Mouse (Mus musculus): ENCODE data around the gene Neurl2. TPM values are rescaled to one million over a fixed set of nuclear protein-coding genes. Genes with fewer than 3 reads are reported as not detected.
"Not testable (repeated sequence)": the region's sequence is repeated elsewhere in the genome, so short reads cannot be mapped to it uniquely, and the experiment has no call there.

Neurl2 gene
- polyA plus RNA-seq, 1 experiment from 2014 or later, result 7.5 TPM

GRCm38 (mm10) chr2:164868491-164868890 lies 35.2 kb upstream of the Neurl2 start:
- H3K4me1 ChIP-seq, result peaks cover 12% of the 10 kb centered on the region; the same call in 1 of the 2 replicates
- ATAC-seq (ENCODE audit: borderline replicate concordance, extremely low read depth, low FRiP score, low TSS enrichment), result peak; percentile 29; the same call in 1 of the 2 replicates
- H3K4me2 ChIP-seq, result no peak overlapping the region
- H3K27ac ChIP-seq, result peak overlapping the region; percentile 88; the same call in 1 of the 2 replicates
- H3K9me3 ChIP-seq, result no peaks in the 10 kb centered on the region
- 41% methylated on average over 7 of the region's 7 CpGs for WGBS
- no peaks in the 10 kb centered on the region for H3K36me3 ChIP-seq
- no peak overlapping the region for H3K9ac ChIP-seq
- H3K27me3 ChIP-seq, result no peaks in the 10 kb centered on the region
- no peak overlapping the region for H3K4me3 ChIP-seq

GRCm38 (mm10) chr2:164867566-164867965 lies 34.3 kb upstream of the Neurl2 start:
- H3K9me3 ChIP-seq, result no peaks in the 10 kb centered on the region
- WGBS, result 90% methylated on average over 7 of the region's 7 CpGs
- no peak for ATAC-seq (ENCODE audit: borderline replicate concordance, extremely low read depth, low FRiP score, low TSS enrichment)
- peaks cover 17% of the 10 kb centered on the region for H3K4me1 ChIP-seq
- no peak overlapping the region for H3K9ac ChIP-seq
- no peak overlapping the region for H3K4me3 ChIP-seq
- peak overlapping the region; percentile 88 for H3K27ac ChIP-seq
- no peaks in the 10 kb centered on the region for H3K36me3 ChIP-seq
- no peaks in the 10 kb centered on the region for H3K27me3 ChIP-seq
- no peak overlapping the region for H3K4me2 ChIP-seq

- Histone ChIP-seq H3K4me1 (peaks cover 23% of the 10 kb centered on the region), H3K4me3 (no peak overlapping the region), H3K9ac (no peak overlapping the region), H3K4me2 (no peak overlapping the region), H3K27ac (peak overlapping the region; percentile 88), H3K9me3 (no peaks in the 10 kb centered on the region), H3K36me3 (no peaks in the 10 kb centered on the region), H3K27me3 (no peaks in the 10 kb centered on the region)
- 27% methylated on average over 16 of the region's 16 CpGs for WGBS
- peak; percentile 47; the same call in 1 of the 2 replicates for ATAC-seq (ENCODE audit: borderline replicate concordance, extremely low read depth, low FRiP score, low TSS enrichment)
These were observed 33.7 kb upstream of the Neurl2 start for GRCm38 (mm10) chr2:164866741-164867551.

- Histone ChIP-seq H3K4me2 (no peak overlapping the region), H3K4me3 (no peak overlapping the region), H3K9ac (no peak overlapping the region), H3K27me3 (no peaks in the 10 kb centered on the region), H3K4me1 (peaks cover 39% of the 10 kb centered on the region), H3K27ac (no peak overlapping the region), H3K9me3 (no peaks in the 10 kb centered on the region), H3K36me3 (no peaks in the 10 kb centered on the region)
- ATAC-seq (ENCODE audit: borderline replicate concordance, extremely low read depth, low FRiP score, low TSS enrichment), result no peak
- WGBS, result 71% methylated on average over 4 of the region's 4 CpGs
These were observed 31.3 kb upstream of the Neurl2 start for GRCm38 (mm10) chr2:164864593-164864992.

GRCm38 (mm10) chr2:164863411-164863810 lies 30.2 kb upstream of the Neurl2 start:
- Histone ChIP-seq H3K27ac (peak overlapping the region; percentile 94), H3K4me1 (peaks cover 49% of the 10 kb centered on the region)
- not testable (repeated sequence) for H3K9ac ChIP-seq; H3K36me3 ChIP-seq; H3K27me3 ChIP-seq; H3K4me3 ChIP-seq; ATAC-seq (ENCODE audit: borderline replicate concordance, extremely low read depth, low FRiP score, low TSS enrichment); H3K4me2 ChIP-seq; H3K9me3 ChIP-seq
- 93% methylated on average over 8 of the region's 9 CpGs for WGBS

- no peak overlapping the region for H3K9ac ChIP-seq
- H3K4me2 ChIP-seq, result 0 out of 2 replicates have a peak overlapping the region, but pooled peaks have one; percentile 16
- no peaks in the 10 kb centered on the region for H3K36me3 ChIP-seq
- WGBS, result 20% methylated on average over 9 of the region's 9 CpGs
- H3K27ac ChIP-seq, result peak overlapping the region; percentile 94
- ATAC-seq (ENCODE audit: borderline replicate concordance, extremely low read depth, low FRiP score, low TSS enrichment), result peak; percentile 86
- H3K4me3 ChIP-seq, result no peak overlapping the region
- H3K27me3 ChIP-seq, result no peaks in the 10 kb centered on the region
- H3K9me3 ChIP-seq, result no peaks in the 10 kb centered on the region
- H3K4me1 ChIP-seq, result peaks cover 55% of the 10 kb centered on the region
These were observed 29.1 kb upstream of the Neurl2 start for GRCm38 (mm10) chr2:164862179-164862861.

GRCm38 (mm10) chr2:164861094-164861493 lies 27.8 kb upstream of the Neurl2 start:
- no peaks in the 10 kb centered on the region for H3K27me3 ChIP-seq
- peak overlapping the region; percentile 94 for H3K27ac ChIP-seq
- H3K36me3 ChIP-seq, result no peaks in the 10 kb centered on the region
- H3K9me3 ChIP-seq, result no peaks in the 10 kb centered on the region
- H3K4me2 ChIP-seq, result no peak overlapping the region
- 52% methylated on average over 4 of the region's 4 CpGs for WGBS
- no peak for ATAC-seq (ENCODE audit: borderline replicate concordance, extremely low read depth, low FRiP score, low TSS enrichment)
- peaks cover 55% of the 10 kb centered on the region for H3K4me1 ChIP-seq
- no peak overlapping the region for H3K9ac ChIP-seq
- H3K4me3 ChIP-seq, result no peak overlapping the region

- H3K4me1 ChIP-seq, result peaks cover 66% of the 10 kb centered on the region
- no peak for ATAC-seq (ENCODE audit: borderline replicate concordance, extremely low read depth, low FRiP score, low TSS enrichment)
These were observed 26.6 kb upstream of the Neurl2 start for GRCm38 (mm10) chr2:164859640-164860432.

GRCm38 (mm10) chr2:164859155-164859554 lies 25.9 kb upstream of the Neurl2 start:
- no peak for ATAC-seq (ENCODE audit: borderline replicate concordance, extremely low read depth, low FRiP score, low TSS enrichment)
- no peak overlapping the region for H3K27ac ChIP-seq
- no peak overlapping the region for H3K4me3 ChIP-seq
- no peaks in the 10 kb centered on the region for H3K27me3 ChIP-seq
- WGBS, result 44% methylated on average over 2 of the region's 2 CpGs
- no peaks in the 10 kb centered on the region for H3K9me3 ChIP-seq
- no peaks in the 10 kb centered on the region for H3K36me3 ChIP-seq
- peaks cover 68% of the 10 kb centered on the region for H3K4me1 ChIP-seq
- H3K9ac ChIP-seq, result no peak overlapping the region
- no peak overlapping the region for H3K4me2 ChIP-seq

More at GRCm38 (mm10) chr2:164859640-164860432, 26.6 kb upstream of the Neurl2 start:
- Histone ChIP-seq H3K27me3 (no peaks in the 10 kb centered on the region), H3K36me3 (no peaks in the 10 kb centered on the region), H3K9me3 (no peaks in the 10 kb centered on the region), H3K9ac (no peak overlapping the region), H3K4me3 (no peak overlapping the region), H3K27ac (no peak overlapping the region), H3K4me2 (no peak overlapping the region)
- WGBS, result 63% methylated on average over 9 of the region's 9 CpGs

- Histone ChIP-seq H3K9ac (peak overlapping the region; percentile 41), H3K27me3 (no peaks in the 10 kb centered on the region), H3K4me3 (peak overlapping the region; percentile 57), H3K36me3 (0 out of 2 replicates have a peak, but pooled peaks cover 2% of the 10 kb centered on the region), H3K9me3 (no peaks in the 10 kb centered on the region), H3K4me1 (peaks cover 67% of the 10 kb centered on the region), H3K27ac (peak overlapping the region; percentile 59), H3K4me2 (peak overlapping the region; percentile 94)
- no peak; the same call in 1 of the 2 replicates for ATAC-seq (ENCODE audit: borderline replicate concordance, extremely low read depth, low FRiP score, low TSS enrichment)
- WGBS, result 8% methylated on average over 19 of the region's 19 CpGs
These were observed 24.7 kb upstream of the Neurl2 start for GRCm38 (mm10) chr2:164857842-164858553.

Data from lung, embryonic 15.5 days (tissue).